Mouse (Mus musculus): ENCODE results near the gene Prr15l.

DNA sequence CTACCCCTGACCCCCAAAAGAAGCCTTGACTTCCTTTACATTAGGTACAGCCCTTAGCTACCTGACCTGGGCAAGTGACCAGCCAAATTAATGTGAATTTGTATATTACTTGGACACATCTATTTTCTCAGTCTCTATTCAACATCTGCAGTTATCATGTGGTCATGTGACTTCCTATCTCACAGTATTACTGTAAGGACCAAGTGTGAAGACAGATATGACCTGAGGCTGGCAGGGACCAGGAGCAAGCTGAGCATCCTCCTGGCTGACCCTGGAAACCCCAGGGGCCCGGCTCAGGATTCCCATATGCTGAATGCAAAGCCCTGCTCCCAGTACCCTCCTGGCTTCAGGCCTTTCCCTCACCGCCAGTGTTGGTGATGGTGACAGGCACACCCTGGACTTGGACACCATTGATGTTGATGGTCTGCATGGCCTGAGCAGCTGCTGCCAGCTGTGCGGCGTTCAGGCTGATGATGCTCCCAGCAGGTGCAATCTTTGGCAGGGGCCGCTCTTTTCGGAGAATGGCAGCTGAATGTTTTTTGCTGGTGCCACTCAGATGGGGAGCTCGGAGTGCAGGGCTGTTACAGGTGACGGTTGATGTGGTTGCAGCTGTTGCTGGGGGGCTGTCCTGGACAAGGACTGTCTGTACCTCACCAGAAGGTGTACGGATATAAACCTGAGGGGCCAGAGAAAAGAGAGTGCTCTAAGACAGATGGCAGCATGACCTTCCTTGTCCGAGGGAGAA lies 29.3 kb downstream of the Prr15l start:
- TF ChIP-seq CTCF (IDR thresholded peaks at IDR 0.05; ENCODE audit: insufficient read depth, low read length) (no peak), POLR2A (IDR thresholded peaks at IDR 0.05; ENCODE audit: borderline replicate concordance, extremely low read depth, low read depth, low read length) (no peak)

Measured in lung, adult 2 months (tissue).